ENCODE assay signal across 12 mouse cellular contexts in genomic region chr5:74866697-74867096, GRCm38 (mm10).
"Had no signal": no experiment of that assay in that cellular context is flagged by ENCODE, and none has a peak within 500 bp of the region (broad histone marks: within the 10 kb centered on the region; RNA-seq: fewer than 3 reads in every experiment).

No protein-coding gene starts in this region.

- H3K4me1 ChIP-seq: limb, embryonic 15.5 days; liver, embryonic 12.5 days; midbrain, embryonic 10.5 days; neural tube, embryonic 12.5 days had no signal

- H3K27me3 ChIP-seq: limb, embryonic 15.5 days; liver, embryonic 12.5 days; neural tube, embryonic 12.5 days had no signal

- H3K4me2 ChIP-seq: limb, embryonic 15.5 days; liver, embryonic 12.5 days; lung, embryonic 14.5 days; neural tube, embryonic 12.5 days had no signal

- H3K9me3 ChIP-seq: limb, embryonic 15.5 days; liver, embryonic 12.5 days; midbrain, embryonic 10.5 days; neural tube, embryonic 12.5 days had no signal

- H3K9ac ChIP-seq: limb, embryonic 15.5 days; liver, embryonic 12.5 days; lung, embryonic 14.5 days; neural tube, embryonic 12.5 days had no signal

- H3K36me3 ChIP-seq: limb, embryonic 15.5 days; liver, embryonic 12.5 days; midbrain, embryonic 10.5 days; neural tube, embryonic 12.5 days had no signal

- H3K27ac ChIP-seq: hindbrain, postnatal 0 days; left cerebral cortex, adult 2 months; limb, embryonic 15.5 days; liver, embryonic 12.5 days; midbrain, embryonic 10.5 days; neural tube, embryonic 12.5 days had no signal

- H3K4me3 ChIP-seq: left cerebral cortex, adult 2 months; limb, embryonic 15.5 days; liver, embryonic 12.5 days; midbrain, embryonic 10.5 days; myocyte; neural tube, embryonic 12.5 days had no signal

- DNase-seq: kidney, postnatal 25 days; lung, embryonic 14.5 days; lung, postnatal 4 days; midbrain, embryonic 14.5 days; thymus, postnatal 4 days had no signal

- ATAC-seq: liver, embryonic 12.5 days had no signal
